Mouse (Mus musculus) common myeloid progenitor, adult 5-6 weeks (primary cell): Measurements from ENCODE around the gene Slc45a3. TPM values are rescaled to one million over a fixed set of nuclear protein-coding genes. Genes with fewer than 3 reads are reported as not detected.
A peak's percentile ranks its signal among the peaks of the same experiment; 100 is the strongest.

Experiments
- ATAC-seq: replicated peaks from 2 replicates; pipeline ENCODE4 v1.8.0; 2016; ENCODE audit warnings: low read depth, mild to moderate bottlenecking, moderate TSS enrichment, inconsistent platforms; ENCODE audit not compliant: poor library complexity, severe bottlenecking
- total RNA-seq: library from RNA; stranded (forward); fragments of 200-1000, 187-1606 nt; gene quantifications from 2 replicates; pipeline ENCODE4 v1.2.3, GENCODE M21; 2017

Gene Slc45a3
- total RNA-seq, 1 experiment from 2014 or later: 10.6 TPM

- peak; percentile 42 for ATAC-seq
Measured at GRCm38 (mm10) chr1:131963085-131963951, 551 bp downstream of the Slc45a3 start.

- no peak for ATAC-seq
Measured at GRCm38 (mm10) chr1:131964100-131964499, 1.3 kb downstream of the Slc45a3 start.

- no peak for ATAC-seq
Measured at GRCm38 (mm10) chr1:131964580-131964979, 1.8 kb downstream of the Slc45a3 start.

GRCm38 (mm10) chr1:131965818-131966217 is 3.1 kb downstream of the Slc45a3 start:
- no peak for ATAC-seq

- ATAC-seq: no peak
Measured at GRCm38 (mm10) chr1:131967336-131967735, 4.6 kb downstream of the Slc45a3 start.

- no peak for ATAC-seq
Measured at GRCm38 (mm10) chr1:131968556-131968955, 5.8 kb downstream of the Slc45a3 start.

- ATAC-seq: no peak
Measured at GRCm38 (mm10) chr1:131968983-131969382, 6.2 kb downstream of the Slc45a3 start.

GRCm38 (mm10) chr1:131969825-131970224 is 7.1 kb downstream of the Slc45a3 start:
- no peak for ATAC-seq

GRCm38 (mm10) chr1:131970322-131970660 is 7.5 kb downstream of the Slc45a3 start:
- no peak for ATAC-seq

- ATAC-seq: no peak
Measured at GRCm38 (mm10) chr1:131970661-131971520, 8.1 kb downstream of the Slc45a3 start.

GRCm38 (mm10) chr1:131971771-131972497 is 9.2 kb downstream of the Slc45a3 start:
- no peak for ATAC-seq

- no peak for ATAC-seq
Measured at GRCm38 (mm10) chr1:131972498-131973334, 9.9 kb downstream of the Slc45a3 start.

- ATAC-seq: no peak
Measured at GRCm38 (mm10) chr1:131973991-131974390, 11.2 kb downstream of the Slc45a3 start.

- ATAC-seq: no peak
Measured at GRCm38 (mm10) chr1:131976886-131977285, 14.1 kb downstream of the Slc45a3 start.

GRCm38 (mm10) chr1:131980471-131980870 is 17.7 kb downstream of the Slc45a3 start:
- no peak for ATAC-seq

GRCm38 (mm10) chr1:131981378-131982013 is 18.7 kb downstream of the Slc45a3 start:
- ATAC-seq: peak; percentile 88

GRCm38 (mm10) chr1:131982907-131983306 is 20.1 kb downstream of the Slc45a3 start:
- ATAC-seq: peak; percentile 82

GRCm38 (mm10) chr1:131983806-131984205 is 21.0 kb downstream of the Slc45a3 start:
- no peak for ATAC-seq

- no peak for ATAC-seq
Measured at GRCm38 (mm10) chr1:131987432-131987831, 24.7 kb downstream of the Slc45a3 start.
